Mouse (Mus musculus) stomach, postnatal 0 days (tissue): ENCODE results near the gene Gdi2.

Experiments
- CTCF ChIP-seq: IDR thresholded peaks from 2 replicates; pipeline ENCODE4 v1.5.1; 2016; ENCODE audit warnings: antibody characterized with exemption, low read depth, mild to moderate bottlenecking, moderate library complexity
- EP300 ChIP-seq: optimal IDR thresholded peaks from 2 replicates; pipeline ENCODE3; 2016; ENCODE audit warnings: antibody characterized with exemption

GRCm38 (mm10) chr13:3544077-3544874 is 6.4 kb downstream of the Gdi2 start:
- TF ChIP-seq CTCF (peak; percentile 21; the same call in 1 of the 2 replicates), EP300 (no peak)
